Mouse (Mus musculus) inflammation-experienced regulatory T-cells, adult 6 months (primary cell): Measurements from ENCODE around the gene Zc3h18. TPM values are rescaled to one million over a fixed set of nuclear protein-coding genes. Genes with fewer than 3 reads are reported as not detected.

Source experiments
- ATAC-seq: one replicate; pipeline ENCODE4 v1.8.0; 2017
- polyA plus RNA-seq, 3 experiments: library from polyadenylated mRNA; unstranded; fragments of 100-300 nt; shearing (Covaris generic); gene quantifications; one replicate each; pipeline ENCODE4 v1.2.1; 2017

Gene Zc3h18
- polyA plus RNA-seq, 3 experiments from 2014 or later: 12.0 to 16.0 (median 13.0) TPM

GRCm38 (mm10) chr8:122347811-122348552, 28.4 kb upstream of the Zc3h18 start:
- no peak for ATAC-seq

GRCm38 (mm10) chr8:122349357-122350297, 26.8 kb upstream of the Zc3h18 start:
- ATAC-seq: no peak

GRCm38 (mm10) chr8:122350309-122351089, 25.9 kb upstream of the Zc3h18 start:
- ATAC-seq: no peak

- ATAC-seq: no peak
Observed at GRCm38 (mm10) chr8:122354157-122354556, 22.3 kb upstream of the Zc3h18 start.

GRCm38 (mm10) chr8:122355642-122356606, 20.5 kb upstream of the Zc3h18 start:
- no peak for ATAC-seq

- ATAC-seq: no peak
Observed at GRCm38 (mm10) chr8:122357202-122357601, 19.2 kb upstream of the Zc3h18 start.

GRCm38 (mm10) chr8:122357641-122358040, 18.8 kb upstream of the Zc3h18 start:
- ATAC-seq: no peak

GRCm38 (mm10) chr8:122359111-122359775, 17.2 kb upstream of the Zc3h18 start:
- ATAC-seq: no peak

- no peak for ATAC-seq
Observed at GRCm38 (mm10) chr8:122360696-122361416, 15.6 kb upstream of the Zc3h18 start, which contains the start of gene Trhr2. TSS of gene Trhr2 (minus strand) at chr8:122360746.

- ATAC-seq: no peak
Observed at GRCm38 (mm10) chr8:122362271-122362670, 14.1 kb upstream of the Zc3h18 start.

- no peak for ATAC-seq
Observed at GRCm38 (mm10) chr8:122362967-122363366, 13.4 kb upstream of the Zc3h18 start.

- no peak for ATAC-seq
Observed at GRCm38 (mm10) chr8:122368494-122368893, 7.9 kb upstream of the Zc3h18 start.

GRCm38 (mm10) chr8:122369665-122370064, 6.7 kb upstream of the Zc3h18 start:
- ATAC-seq: no peak

- ATAC-seq: no peak
Observed at GRCm38 (mm10) chr8:122371706-122372105, 4.7 kb upstream of the Zc3h18 start.

- ATAC-seq: no peak
Observed at GRCm38 (mm10) chr8:122375320-122375719, 1.1 kb upstream of the Zc3h18 start.

- no peak for ATAC-seq
Observed at GRCm38 (mm10) chr8:122375751-122376364, 551 bp upstream of the Zc3h18 start.

- no peak for ATAC-seq
Observed at GRCm38 (mm10) chr8:122383039-122383438, 6.6 kb downstream of the Zc3h18 start.

- no peak for ATAC-seq
Observed at GRCm38 (mm10) chr8:122389357-122389756, 12.9 kb downstream of the Zc3h18 start.

GRCm38 (mm10) chr8:122390758-122391157, 14.3 kb downstream of the Zc3h18 start:
- no peak for ATAC-seq

- no peak for ATAC-seq
Observed at GRCm38 (mm10) chr8:122393717-122394116, 17.3 kb downstream of the Zc3h18 start.
